Mouse (Mus musculus): Measurements from ENCODE around the gene Gm28308. TPM values are rescaled to one million over a fixed set of nuclear protein-coding genes. Genes with fewer than 3 reads are reported as not detected.

The Gm28308 gene
- total RNA-seq, 2 experiments from 2014 or later = not detected

DNA sequence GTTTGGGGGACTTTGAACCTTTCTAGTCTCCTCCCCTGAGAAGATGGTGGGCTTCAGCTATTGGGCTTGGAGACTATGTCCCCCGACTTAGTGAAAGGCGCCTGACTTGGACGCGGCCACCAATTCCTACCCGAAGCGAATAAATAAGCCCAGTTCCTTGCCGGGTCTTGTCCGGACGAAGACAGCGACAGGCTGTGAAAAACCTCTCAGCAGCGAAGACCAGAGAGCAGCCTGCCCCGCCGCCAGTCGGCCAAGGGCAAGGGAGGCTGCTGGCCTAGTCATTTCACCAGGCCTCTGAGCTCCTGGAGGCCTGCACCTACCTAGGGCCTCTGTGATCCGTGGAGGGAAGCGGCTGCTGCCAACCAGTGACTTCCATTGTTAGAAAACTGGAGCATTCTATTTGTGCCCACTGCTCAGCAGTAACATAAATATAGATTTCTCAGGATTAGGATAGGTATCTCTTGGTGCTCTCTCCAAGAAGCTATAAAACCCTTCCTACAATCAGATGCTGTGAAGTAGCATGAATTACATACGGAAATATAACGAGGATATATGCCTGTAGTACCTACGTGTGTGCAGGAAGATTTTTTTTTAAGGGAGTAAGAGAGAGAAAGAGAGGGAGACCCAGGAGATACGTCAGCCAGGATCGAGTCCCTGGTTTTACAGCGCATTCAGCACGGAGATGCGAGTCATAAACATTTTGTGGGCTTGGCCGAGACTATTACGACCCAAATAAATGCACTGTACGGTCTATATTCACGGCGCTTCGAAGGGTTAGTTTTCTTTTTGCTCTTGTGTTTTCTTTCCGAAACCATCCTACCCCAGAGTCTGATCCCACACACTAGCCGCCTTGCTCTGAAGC, 7.1 kb upstream of the Gm28308 start:
- peak in 1 of 2 experiments; percentile 22 for DNase-seq (ENCODE audit: low spot score in 2 of 2)

DNA sequence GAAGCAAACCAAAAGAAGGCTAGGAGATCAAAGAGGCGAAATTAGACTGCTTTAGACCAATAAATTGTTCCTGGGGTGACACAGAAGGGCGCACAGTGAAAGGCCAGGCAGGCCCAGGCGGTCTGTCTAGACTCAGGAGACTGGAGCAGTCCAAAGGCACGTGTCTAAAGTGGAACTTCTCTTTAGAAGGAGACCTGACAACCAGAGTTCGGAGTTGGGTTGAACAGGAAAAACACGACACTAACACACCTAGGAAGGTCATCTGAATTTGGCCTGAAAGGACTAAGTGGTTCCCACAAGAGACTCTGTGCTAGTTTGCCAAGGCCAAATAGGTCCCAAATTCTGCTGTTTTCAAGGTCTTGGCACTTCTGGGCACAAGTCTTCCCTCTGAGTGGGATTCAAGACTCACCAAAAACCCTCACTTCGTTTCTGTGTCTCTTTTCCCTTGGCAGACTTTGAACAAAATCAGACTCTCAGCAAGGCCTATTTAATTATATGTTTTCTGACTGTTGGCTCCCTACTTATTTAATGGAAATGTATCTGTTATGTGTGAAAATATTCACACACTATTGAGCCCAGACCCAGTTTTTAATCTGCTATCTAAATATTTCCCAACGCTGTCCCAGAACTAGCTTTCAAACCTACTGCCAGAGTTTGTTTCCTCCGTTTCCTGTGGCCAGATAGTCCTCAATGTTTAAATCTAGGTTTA, 6.2 kb upstream of the Gm28308 start:
- DNase-seq (ENCODE audit: low spot score in 2 of 2) = no peak

DNA sequence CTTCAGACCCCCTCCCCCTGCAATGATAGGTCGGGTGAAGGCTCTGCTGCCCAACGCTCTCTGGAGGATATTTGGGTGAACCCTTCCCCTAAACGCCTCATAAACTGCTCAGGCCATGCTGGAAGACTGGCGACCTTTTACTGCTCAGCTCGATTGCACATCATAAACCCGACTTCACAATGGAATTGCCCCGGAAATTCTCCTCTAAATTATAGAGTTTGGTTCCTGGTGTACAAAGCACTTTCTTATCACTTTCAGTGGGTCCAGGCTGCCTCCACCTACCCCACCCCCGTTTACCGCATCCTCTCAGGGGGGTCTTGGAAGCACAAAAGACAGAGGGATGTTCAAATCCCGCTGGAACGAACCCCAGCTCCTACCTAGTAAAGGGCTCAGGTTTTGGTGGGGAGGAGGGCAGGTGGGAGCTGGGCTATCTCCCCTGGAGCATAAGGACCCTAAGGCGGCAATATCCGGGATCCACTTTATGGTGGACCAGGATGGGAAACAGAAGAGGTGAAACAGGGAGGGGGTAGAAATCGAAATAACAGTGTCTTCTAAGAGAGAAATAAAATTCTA, 5.6 kb upstream of the Gm28308 start:
- no peak for DNase-seq (ENCODE audit: low spot score in 2 of 2)

DNA sequence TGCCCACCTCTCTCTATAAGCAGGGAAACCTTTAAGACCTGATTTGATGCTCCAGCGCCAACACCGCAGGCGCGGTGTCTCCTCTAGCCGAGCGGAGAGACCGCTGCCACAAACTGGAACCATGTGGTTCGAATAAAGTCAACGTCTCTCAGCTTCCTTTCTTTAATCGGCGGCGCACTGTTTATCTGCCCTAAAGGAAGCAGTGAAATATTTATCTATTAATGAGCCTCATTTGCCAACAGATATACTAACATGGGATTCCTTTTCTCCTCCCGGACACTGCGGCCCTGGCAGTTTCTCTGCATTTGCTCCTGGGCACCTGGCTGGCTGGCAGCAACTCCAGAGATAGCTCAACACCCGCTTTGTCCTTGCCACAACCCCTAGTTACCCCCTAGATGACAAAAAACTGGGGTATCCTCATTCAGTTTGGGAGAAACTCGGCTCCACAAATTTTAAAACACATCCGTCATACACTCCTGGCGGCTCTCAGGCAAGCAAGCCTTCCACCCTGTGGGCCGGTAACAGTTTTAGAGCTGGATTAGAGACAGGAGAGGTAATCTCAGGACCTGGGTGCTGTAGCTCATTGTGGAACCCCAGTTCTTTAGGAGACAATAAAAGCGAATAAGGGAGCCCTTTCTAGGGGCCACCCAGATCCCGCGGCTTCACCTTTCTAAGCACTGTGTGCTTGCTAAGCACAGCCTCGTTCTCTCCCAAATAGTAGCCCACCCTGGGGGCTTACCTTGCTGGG, 4.9 kb upstream of the Gm28308 start:
- no peak for DNase-seq (ENCODE audit: low spot score in 2 of 2)

DNA sequence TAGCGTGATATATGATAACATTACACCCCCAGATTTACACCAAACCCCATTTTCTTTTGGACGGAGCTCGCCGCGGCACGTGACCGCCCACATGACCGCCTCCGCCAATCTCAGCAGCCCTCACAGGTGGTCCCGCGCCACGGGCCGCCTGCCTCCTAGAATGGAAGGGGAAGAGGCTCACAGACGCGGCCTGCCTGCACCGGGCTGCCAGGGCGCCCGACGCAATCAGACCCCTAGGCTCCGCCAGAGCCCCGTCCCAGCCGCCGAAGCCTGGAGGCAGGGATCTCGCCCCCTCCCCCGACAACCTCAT, 4.3 kb upstream of the Gm28308 start:
- DNase-seq (ENCODE audit: low spot score in 2 of 2) = no peak

DNA sequence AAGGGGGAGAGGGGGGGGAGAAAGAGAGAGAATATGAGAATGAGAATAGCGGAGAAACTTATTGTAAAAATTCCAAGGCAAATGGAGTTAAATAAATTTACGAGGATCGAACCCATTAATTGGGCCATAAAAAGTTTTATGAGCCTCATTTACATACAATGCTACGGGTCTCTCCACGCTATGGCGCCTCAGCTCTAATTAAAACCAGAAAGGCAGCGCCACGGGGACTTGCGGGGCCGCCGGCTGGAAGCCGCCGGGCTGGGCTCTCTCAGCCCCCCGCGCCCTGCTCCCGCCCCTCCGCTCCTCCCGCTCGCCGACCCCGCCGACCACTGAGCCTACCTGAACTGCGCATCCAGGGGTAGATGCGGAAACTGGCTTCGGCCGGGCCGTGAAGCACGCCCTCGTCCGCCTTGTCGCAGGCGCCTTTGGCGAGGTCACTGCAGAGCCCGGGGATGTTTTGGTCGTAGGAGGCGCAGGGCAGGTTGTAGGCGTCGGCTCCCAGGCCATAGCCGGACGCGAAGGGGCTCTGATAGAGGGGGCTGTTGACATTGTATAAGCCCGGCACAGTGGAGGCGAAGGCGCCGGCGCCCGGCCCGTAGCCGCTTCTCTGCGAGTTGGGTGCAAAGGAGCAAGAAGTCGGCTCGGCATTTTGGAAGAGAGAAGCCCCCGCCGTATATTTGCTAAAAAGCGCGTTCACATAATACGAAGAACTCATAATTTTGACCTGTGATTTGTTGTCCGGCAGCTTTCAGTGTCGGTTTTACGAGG, 3.7 kb upstream of the Gm28308 start:
- DNase-seq (ENCODE audit: low spot score in 2 of 2) = no peak

DNA sequence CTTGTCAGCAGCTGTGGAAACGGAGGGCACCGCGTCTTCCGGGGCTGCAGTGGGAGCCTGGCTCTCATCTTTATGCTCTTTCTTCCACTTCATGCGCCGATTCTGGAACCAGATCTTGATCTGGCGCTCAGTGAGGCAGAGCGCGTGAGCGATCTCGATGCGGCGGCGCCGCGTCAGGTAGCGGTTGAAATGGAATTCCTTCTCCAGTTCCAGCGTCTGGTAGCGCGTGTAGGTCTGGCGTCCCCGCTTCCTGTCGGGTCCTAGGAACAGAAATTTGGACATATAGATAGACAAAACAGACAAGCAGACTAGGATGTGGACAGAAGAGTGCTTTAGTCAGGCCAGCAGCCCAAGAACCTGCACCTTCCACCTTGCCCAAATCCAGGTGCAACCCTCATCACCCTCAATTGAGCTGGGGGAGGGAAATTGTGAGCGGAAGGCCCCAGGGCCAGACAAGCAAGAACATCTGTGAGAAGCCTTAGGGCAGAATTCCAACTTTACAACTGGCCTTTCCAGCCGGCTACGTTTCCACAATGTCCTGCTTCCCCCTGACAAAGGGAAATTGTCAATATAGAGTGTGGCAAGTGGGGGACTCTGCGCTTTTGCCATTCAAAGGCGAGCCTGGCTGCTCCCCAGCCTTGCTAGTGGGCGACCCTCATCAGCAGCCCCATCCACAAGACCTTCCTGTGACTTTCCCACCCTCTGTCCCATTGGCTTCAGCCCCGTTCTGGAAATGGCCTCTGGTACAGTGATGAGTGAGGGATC, 2.8 kb upstream of the Gm28308 start:
- DNase-seq (ENCODE audit: low spot score in 2 of 2) = no peak

GRCm38 (mm10) chr6:52215070-52215469, 1.9 kb upstream of the Gm28308 start:
- no peak for DNase-seq (ENCODE audit: low spot score in 2 of 2)

DNA sequence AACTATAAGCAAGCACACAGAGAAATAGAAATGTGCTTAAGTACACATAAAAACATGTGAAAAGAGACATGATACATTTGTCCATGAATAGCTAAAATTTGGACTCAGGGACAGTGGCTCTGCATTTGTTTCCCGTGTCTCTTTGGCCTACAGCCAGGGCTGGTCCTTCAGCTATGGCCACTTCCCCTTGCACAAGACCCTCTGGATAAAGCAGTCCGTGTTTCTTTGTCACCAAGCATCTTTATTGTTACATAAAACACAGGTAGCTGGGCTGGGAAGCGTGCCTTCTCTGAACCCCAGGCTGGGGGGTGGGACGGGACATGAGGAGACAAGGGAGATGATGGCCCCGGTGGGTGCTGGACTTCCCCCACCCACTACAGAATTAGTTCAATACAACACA, 1.1 kb upstream of the Gm28308 start:
- no peak for DNase-seq (ENCODE audit: low spot score in 2 of 2)

DNA sequence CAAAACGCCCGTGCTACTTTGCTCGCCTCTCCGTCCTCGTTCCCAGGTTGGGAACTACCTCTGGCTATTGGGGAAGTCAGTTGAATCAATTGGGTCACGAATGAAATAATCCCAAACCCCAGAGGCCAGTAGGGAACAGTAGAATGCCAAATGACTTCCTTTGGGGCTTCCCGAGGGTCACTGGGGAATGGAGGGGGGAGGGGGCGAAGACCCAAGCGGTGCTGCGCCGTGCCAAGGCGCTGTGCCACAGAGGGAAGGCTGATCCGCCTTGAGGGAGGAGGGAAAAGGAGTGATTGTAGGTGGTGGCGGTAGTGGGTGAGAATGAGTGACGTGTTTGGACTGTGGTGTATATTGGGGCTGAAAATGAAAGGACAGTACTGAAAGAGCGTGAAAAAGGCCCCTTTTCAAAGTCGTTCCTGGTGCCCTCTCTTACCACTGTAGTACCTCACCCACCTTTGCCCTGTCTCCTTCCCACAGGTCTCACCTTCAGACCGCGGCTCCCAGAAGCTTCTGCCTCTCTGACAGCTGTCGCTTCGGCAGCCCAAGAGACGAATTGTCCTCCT, 502 bp downstream of the Gm28308 start:
- no peak for DNase-seq (ENCODE audit: low spot score in 2 of 2)

GRCm38 (mm10) chr6:52211961-52212360, 1.2 kb downstream of the Gm28308 start:
- DNase-seq (ENCODE audit: low spot score in 2 of 2) = no peak

DNA sequence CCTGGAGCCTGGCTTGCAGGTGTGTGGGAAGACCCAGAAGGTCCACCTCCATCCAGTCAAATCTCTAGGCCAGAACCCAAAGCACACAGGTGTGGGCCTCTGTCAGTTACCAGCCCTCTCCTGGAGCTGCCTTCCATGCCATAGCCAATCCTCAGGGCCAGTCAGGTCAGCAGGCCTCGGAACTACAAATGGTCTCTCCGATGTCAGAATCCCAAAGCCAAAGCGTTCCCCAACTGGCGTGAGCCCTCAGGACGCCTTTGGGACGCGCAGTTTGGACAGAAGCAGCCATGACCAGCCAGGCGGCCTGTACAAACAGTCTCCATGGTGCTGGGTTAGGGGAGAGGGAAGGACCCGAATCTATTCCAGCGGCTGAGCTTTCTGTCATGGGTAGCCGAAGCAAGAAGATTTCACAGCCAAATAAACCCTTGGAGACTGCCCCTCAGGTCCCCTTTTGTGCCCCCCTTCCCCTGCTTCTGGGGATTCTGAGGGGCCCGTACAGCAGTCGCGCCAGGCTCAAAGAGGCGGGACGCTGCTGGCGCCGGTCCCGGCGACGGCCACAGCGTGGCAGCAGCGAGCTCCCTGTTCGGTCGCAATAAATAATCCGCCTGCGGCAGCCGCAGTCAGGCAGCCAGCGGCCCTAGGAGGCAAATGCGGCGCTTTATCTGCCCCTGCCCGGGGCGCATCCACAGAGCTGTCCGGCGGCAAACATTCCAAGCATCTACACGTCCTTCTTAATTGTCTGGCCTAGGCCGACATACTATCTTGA, 1.8 kb downstream of the Gm28308 start:
- DNase-seq (ENCODE audit: low spot score in 2 of 2) = peak; percentile 61 to 77

DNA sequence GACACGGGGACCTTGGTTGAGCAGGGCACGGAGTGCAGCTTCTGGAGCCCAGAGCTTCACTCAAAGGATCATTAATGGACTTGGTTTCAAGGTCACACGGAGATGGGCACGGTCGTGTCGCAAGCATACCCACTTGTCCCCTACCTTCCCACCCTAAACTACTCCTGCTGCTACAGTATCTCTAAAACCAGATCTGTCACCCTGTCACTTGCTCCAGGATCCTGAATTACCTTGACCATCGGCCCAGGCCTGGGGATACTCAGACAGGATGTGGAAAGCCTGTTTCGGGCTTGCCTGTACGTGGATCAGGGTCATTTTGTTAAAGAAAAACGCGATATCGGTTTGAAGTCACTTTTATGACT, 3.5 kb downstream of the Gm28308 start:
- DNase-seq (ENCODE audit: low spot score in 2 of 2) = no peak

DNA sequence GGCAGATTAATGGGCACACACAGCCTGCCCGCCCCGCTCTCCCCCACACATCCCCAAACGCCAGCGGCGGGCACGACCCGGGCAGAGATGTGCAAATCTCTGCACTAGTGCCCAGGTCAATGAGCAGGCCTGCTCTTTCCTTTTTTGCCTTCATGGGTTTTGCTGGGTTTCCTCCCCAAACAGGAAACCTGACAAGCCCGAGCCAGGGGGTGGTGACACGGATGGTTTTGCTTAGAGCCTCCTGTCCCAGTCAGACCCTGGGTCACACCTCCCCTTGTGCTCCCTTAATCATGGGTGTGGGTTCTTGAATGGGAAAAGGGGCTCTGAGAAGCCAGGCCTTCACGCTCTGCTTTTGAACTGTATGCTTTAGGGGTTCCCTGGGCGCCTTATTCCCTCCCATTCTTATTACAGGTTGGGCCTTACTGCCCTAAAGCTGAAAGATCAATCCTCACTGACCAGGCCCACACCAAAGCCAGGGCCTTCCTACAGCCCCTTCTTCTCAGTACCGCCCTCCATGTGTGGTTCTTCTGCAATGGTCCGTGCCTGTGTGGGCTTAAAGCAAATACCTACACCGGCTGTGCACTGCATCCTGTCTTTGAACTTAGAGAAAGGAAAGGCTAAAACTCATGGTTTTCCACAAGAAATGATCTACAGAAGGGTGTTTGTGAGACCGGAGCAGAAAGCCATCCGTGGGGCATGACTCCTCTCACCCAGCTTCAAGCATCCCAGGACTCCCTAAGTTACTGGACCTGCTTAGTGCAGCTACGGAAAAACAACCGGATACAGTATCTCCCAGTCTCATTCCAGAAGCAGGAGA, 4.1 kb downstream of the Gm28308 start:
- DNase-seq (ENCODE audit: low spot score in 2 of 2) = no peak

- no peak for DNase-seq (ENCODE audit: low spot score in 2 of 2)
Measured at GRCm38 (mm10) chr6:52208072-52208867, 4.9 kb downstream of the Gm28308 start, which contains the start of gene Hoxa6. TSS of gene Hoxa6 (minus strand) at chr6:52208722.

- no peak for DNase-seq (ENCODE audit: low spot score in 2 of 2)
Measured at GRCm38 (mm10) chr6:52207684-52207976, 5.5 kb downstream of the Gm28308 start.

GRCm38 (mm10) chr6:52206882-52207683, 6.1 kb downstream of the Gm28308 start:
- DNase-seq (ENCODE audit: low spot score in 2 of 2) = no peak
